Mouse (Mus musculus) forebrain, embryonic 15.5 days (tissue): ENCODE results near the gene Nsun6. TPM values are rescaled to one million over a fixed set of nuclear protein-coding genes. Genes with fewer than 3 reads are reported as not detected.

Source experiments
- ATAC-seq: fragments of 200-750 bp; cut with Nextera tagmentation; replicated peaks from 2 replicates; pipeline ENCODE4 v1.8.0; 2017; ENCODE audit warnings: mild to moderate bottlenecking, moderate TSS enrichment, moderate library complexity
- H3K27ac ChIP-seq: fragments of 300-500 bp; sonication (generic); replicated peaks from 2 replicates; pipeline ENCODE4 v1.5.1; 2015; ENCODE audit warnings: mild to moderate bottlenecking, inconsistent platforms
- H3K27me3 ChIP-seq: fragments of 300-500 bp; sonication (generic); 2 replicates; pipeline ENCODE4 v1.6.1; 2015; ENCODE audit warnings: inconsistent platforms
- H3K36me3 ChIP-seq: fragments of 300-500 bp; sonication (generic); 2 replicates; pipeline ENCODE4 v1.6.1; 2015; ENCODE audit warnings: mild to moderate bottlenecking, inconsistent platforms
- H3K4me1 ChIP-seq: fragments of 300-500 bp; sonication (generic); 2 replicates; pipeline ENCODE4 v1.6.1; 2015; ENCODE audit warnings: inconsistent platforms
- H3K4me2 ChIP-seq: fragments of 300-500 bp; sonication (generic); replicated peaks from 2 replicates; pipeline ENCODE4 v1.6.1; 2015; ENCODE audit warnings: mild to moderate bottlenecking, inconsistent platforms
- H3K4me3 ChIP-seq: fragments of 300-500 bp; sonication (generic); 2 replicates; pipeline ENCODE4 v1.5.1; 2015; ENCODE audit warnings: mild to moderate bottlenecking, inconsistent platforms
- H3K9ac ChIP-seq: fragments of 300-500 bp; sonication (generic); replicated peaks from 2 replicates; pipeline ENCODE4 v1.6.1; 2015; ENCODE audit warnings: mild to moderate bottlenecking, inconsistent platforms
- H3K9me3 ChIP-seq: fragments of 300-500 bp; sonication (generic); 2 replicates; pipeline ENCODE4 v1.6.1; 2016; ENCODE audit warnings: inconsistent platforms
- WGBS: fragments of 180-500 bp; shearing (Covaris S2); methylation state at CpG from one replicate; pipeline ENCODE4 v1.1.7; 2015; ENCODE audit warnings: mixed read lengths; 5-methylcytosine and 5-hydroxymethylcytosine counted together
- polyA plus RNA-seq: library from polyadenylated mRNA; unstranded; fragments of >200 nt; fragmentation: Nextera tagmentation; extraction: Ambion mirVana; gene quantifications from 2 replicates; pipeline ENCODE4 v1.2.1, GENCODE M21; 2015

Nsun6 gene
- polyA plus RNA-seq = 17.1 and 19.7 TPM in 2 replicates

- Histone ChIP-seq H3K36me3 (no peaks in the 10 kb centered on the region), H3K9ac (peak within 1 kb of the TSS; percentile 88), H3K27me3 (no peaks in the 10 kb centered on the region), H3K4me1 (peaks cover 39% of the 10 kb centered on the region), H3K27ac (peak within 1 kb of the TSS; percentile 93), H3K4me2 (peak within 1 kb of the TSS; percentile 65), H3K9me3 (no peaks in the 10 kb centered on the region), H3K4me3 (peak within 1 kb of the TSS; percentile 69)
- under 1% methylated on average over 66 of the region's 75 CpGs for WGBS
- ATAC-seq = peak; percentile 99
Measured at GRCm38 (mm10) chr2:15054945-15055637, at the start of gene Nsun6. Nsun6 (minus strand) TSS chr2:15055069.

GRCm38 (mm10) chr2:15104386-15104785, 49.5 kb upstream of the Nsun6 start:
- no peak for ATAC-seq
- WGBS = 60% methylated on average over 1 of the region's 1 CpGs
- Histone ChIP-seq H3K4me1 (no peaks in the 10 kb centered on the region), H3K9me3 (no peaks in the 10 kb centered on the region), H3K36me3 (no peaks in the 10 kb centered on the region), H3K4me3 (no peak overlapping the region), H3K9ac (no peak overlapping the region), H3K27ac (no peak overlapping the region), H3K27me3 (no peaks in the 10 kb centered on the region), H3K4me2 (no peak overlapping the region)

GRCm38 (mm10) chr2:15096514-15097090, 41.7 kb upstream of the Nsun6 start:
- H3K4me2 ChIP-seq = no peak overlapping the region
- H3K36me3 ChIP-seq = no peaks in the 10 kb centered on the region
- H3K9me3 ChIP-seq = no peaks in the 10 kb centered on the region
- no peak overlapping the region for H3K27ac ChIP-seq
- ATAC-seq = no peak
- no peaks in the 10 kb centered on the region for H3K4me1 ChIP-seq
- 59% methylated on average over 3 of the region's 3 CpGs for WGBS
- no peaks in the 10 kb centered on the region for H3K27me3 ChIP-seq
- no peak overlapping the region for H3K9ac ChIP-seq
- no peak overlapping the region for H3K4me3 ChIP-seq

GRCm38 (mm10) chr2:15087308-15087707, 32.4 kb upstream of the Nsun6 start:
- no peaks in the 10 kb centered on the region for H3K27me3 ChIP-seq
- ATAC-seq = no peak
- H3K9ac ChIP-seq = no peak overlapping the region
- 87% methylated on average over 1 of the region's 1 CpGs for WGBS
- peaks cover 12% of the 10 kb centered on the region; the same call in 1 of the 2 replicates for H3K36me3 ChIP-seq
- no peaks in the 10 kb centered on the region for H3K9me3 ChIP-seq
- no peak overlapping the region for H3K4me3 ChIP-seq
- no peaks in the 10 kb centered on the region for H3K4me1 ChIP-seq
- H3K4me2 ChIP-seq = no peak overlapping the region
- H3K27ac ChIP-seq = no peak overlapping the region

GRCm38 (mm10) chr2:15083702-15084101, 28.8 kb upstream of the Nsun6 start:
- no peaks in the 10 kb centered on the region for H3K9me3 ChIP-seq
- H3K4me3 ChIP-seq = no peak overlapping the region
- H3K9ac ChIP-seq = no peak overlapping the region
- no peak for ATAC-seq
- WGBS = 98% methylated on average over 2 of the region's 2 CpGs
- no peaks in the 10 kb centered on the region for H3K4me1 ChIP-seq
- H3K27me3 ChIP-seq = no peaks in the 10 kb centered on the region
- no peak overlapping the region for H3K4me2 ChIP-seq
- no peak overlapping the region for H3K27ac ChIP-seq
- H3K36me3 ChIP-seq = peaks cover 38% of the 10 kb centered on the region; the same call in 1 of the 2 replicates

GRCm38 (mm10) chr2:15067091-15067490, 12.2 kb upstream of the Nsun6 start:
- peaks cover 29% of the 10 kb centered on the region for H3K36me3 ChIP-seq
- H3K4me2 ChIP-seq = no peak overlapping the region
- ATAC-seq = no peak
- no peak overlapping the region for H3K27ac ChIP-seq
- WGBS = 65% methylated on average over 5 of the region's 5 CpGs
- no peaks in the 10 kb centered on the region for H3K27me3 ChIP-seq
- no peaks in the 10 kb centered on the region for H3K9me3 ChIP-seq
- no peak overlapping the region for H3K4me3 ChIP-seq
- H3K4me1 ChIP-seq = peaks cover 11% of the 10 kb centered on the region
- no peak overlapping the region for H3K9ac ChIP-seq

- WGBS = 50% methylated on average over 2 of the region's 2 CpGs
- no peak overlapping the region for H3K27ac ChIP-seq
- H3K36me3 ChIP-seq = peaks cover 18% of the 10 kb centered on the region
- no peak overlapping the region for H3K4me2 ChIP-seq
- no peak overlapping the region for H3K4me3 ChIP-seq
- peaks cover 11% of the 10 kb centered on the region for H3K4me1 ChIP-seq
- no peaks in the 10 kb centered on the region for H3K27me3 ChIP-seq
- no peak overlapping the region for H3K9ac ChIP-seq
- ATAC-seq = peak; percentile 55
- H3K9me3 ChIP-seq = no peaks in the 10 kb centered on the region
Measured at GRCm38 (mm10) chr2:15065447-15065846, 10.6 kb upstream of the Nsun6 start.

- Histone ChIP-seq H3K27ac (no peak overlapping the region), H3K27me3 (no peaks in the 10 kb centered on the region), H3K4me3 (no peak overlapping the region), H3K36me3 (peaks cover 10% of the 10 kb centered on the region; the same call in 1 of the 2 replicates), H3K9ac (no peak overlapping the region), H3K4me1 (peaks cover 11% of the 10 kb centered on the region), H3K4me2 (no peak overlapping the region), H3K9me3 (no peaks in the 10 kb centered on the region)
- ATAC-seq = no peak; the same call in 1 of the 2 replicates
- WGBS = 59% methylated on average over 7 of the region's 7 CpGs
Measured at GRCm38 (mm10) chr2:15064380-15065269, 9.8 kb upstream of the Nsun6 start.

GRCm38 (mm10) chr2:15063815-15064214, 8.9 kb upstream of the Nsun6 start:
- Histone ChIP-seq H3K9me3 (no peaks in the 10 kb centered on the region), H3K27me3 (no peaks in the 10 kb centered on the region), H3K36me3 (peaks cover 6% of the 10 kb centered on the region; the same call in 1 of the 2 replicates), H3K4me1 (peaks cover 18% of the 10 kb centered on the region), H3K4me2 (no peak overlapping the region), H3K4me3 (no peak overlapping the region), H3K27ac (no peak overlapping the region), H3K9ac (no peak overlapping the region)
- no peak for ATAC-seq
- WGBS = 79% methylated on average over 1 of the region's 1 CpGs

- WGBS = 91% methylated on average over 3 of the region's 3 CpGs
- ATAC-seq = no peak
- H3K4me3 ChIP-seq = no peak overlapping the region
- no peaks in the 10 kb centered on the region for H3K9me3 ChIP-seq
- no peaks in the 10 kb centered on the region for H3K36me3 ChIP-seq
- H3K27me3 ChIP-seq = no peaks in the 10 kb centered on the region
- H3K4me2 ChIP-seq = no peak overlapping the region
- H3K9ac ChIP-seq = no peak overlapping the region
- H3K27ac ChIP-seq = no peak overlapping the region
- peaks cover 45% of the 10 kb centered on the region for H3K4me1 ChIP-seq
Measured at GRCm38 (mm10) chr2:15060856-15061255, 6.0 kb upstream of the Nsun6 start.

- no peak for ATAC-seq
- WGBS = 81% methylated on average over 5 of the region's 5 CpGs
- no peak overlapping the region for H3K4me2 ChIP-seq
- H3K9ac ChIP-seq = no peak overlapping the region
- no peaks in the 10 kb centered on the region for H3K27me3 ChIP-seq
- no peaks in the 10 kb centered on the region for H3K36me3 ChIP-seq
- peaks cover 39% of the 10 kb centered on the region for H3K4me1 ChIP-seq
- H3K4me3 ChIP-seq = no peak overlapping the region
- no peak overlapping the region for H3K27ac ChIP-seq
- H3K9me3 ChIP-seq = no peaks in the 10 kb centered on the region
Measured at GRCm38 (mm10) chr2:15058227-15058626, 3.4 kb upstream of the Nsun6 start.

GRCm38 (mm10) chr2:15055741-15056151, 877 bp upstream of the Nsun6 start:
- Histone ChIP-seq H3K27me3 (no peaks in the 10 kb centered on the region), H3K36me3 (no peaks in the 10 kb centered on the region), H3K9me3 (no peaks in the 10 kb centered on the region), H3K4me3 (peak overlapping the region; percentile 69), H3K4me2 (peak overlapping the region; percentile 65), H3K9ac (peak overlapping the region; percentile 88), H3K27ac (peak overlapping the region; percentile 93), H3K4me1 (peaks cover 39% of the 10 kb centered on the region)
- ATAC-seq = 0 out of 2 replicates have a peak, but pooled peaks have one; percentile 0
- under 1% methylated on average over 15 of the region's 15 CpGs for WGBS
